Mouse (Mus musculus) midbrain, postnatal 0 days (tissue): ENCODE measurements around the gene Gm2696. TPM values are rescaled to one million over a fixed set of nuclear protein-coding genes. Genes with fewer than 3 reads are reported as not detected.

Experiments used
- ATAC-seq: fragments of 200-750 bp; cut with Nextera tagmentation; 2 replicates; pipeline ENCODE4 v1.8.0; 2017; ENCODE audit warnings: moderate number of reproducible peaks, mild to moderate bottlenecking, moderate TSS enrichment, moderate library complexity; ENCODE audit not compliant: low FRiP score
- DNase-seq: peaks from one replicate; pipeline ENCODE4 v3.0.0-alpha.2; 2015; ENCODE audit warnings: low spot score
- H3K27ac ChIP-seq: fragments of 300-500 bp; sonication (generic); 2 replicates; pipeline ENCODE4 v1.5.1; 2014; ENCODE audit warnings: low read depth, mild to moderate bottlenecking, low read length, mixed read lengths
- H3K27me3 ChIP-seq: fragments of 300-500 bp; sonication (generic); 2 replicates; pipeline ENCODE4 v1.6.1; 2014; ENCODE audit warnings: low read length, control low read depth, mixed read lengths; ENCODE audit not compliant: insufficient read depth
- H3K36me3 ChIP-seq: fragments of 300-500 bp; sonication (generic); 2 replicates; pipeline ENCODE4 v1.6.1; 2014; ENCODE audit warnings: low read length, control low read depth, mixed read lengths; ENCODE audit not compliant: insufficient read depth
- H3K4me1 ChIP-seq: fragments of 300-500 bp; sonication (generic); 2 replicates; pipeline ENCODE4 v1.6.1; 2014; ENCODE audit warnings: mild to moderate bottlenecking, control low read depth, antibody characterized with exemption, low read length, mixed read lengths; ENCODE audit not compliant: insufficient read depth
- H3K4me2 ChIP-seq: fragments of 300-500 bp; sonication (generic); 2 replicates; pipeline ENCODE4 v1.6.1; 2014; ENCODE audit warnings: low read depth, mild to moderate bottlenecking, low read length, mixed read lengths; ENCODE audit not compliant: poor library complexity, severe bottlenecking
- H3K4me3 ChIP-seq: fragments of 300-500 bp; sonication (generic); 2 replicates; pipeline ENCODE4 v1.5.1; 2014; ENCODE audit warnings: low read depth, mild to moderate bottlenecking, low read length, moderate library complexity
- H3K9ac ChIP-seq: fragments of 300-500 bp; sonication (generic); replicated peaks from 2 replicates; pipeline ENCODE4 v1.6.1; 2014; ENCODE audit warnings: mild to moderate bottlenecking, low read length, moderate library complexity, mixed read lengths; ENCODE audit not compliant: poor library complexity, severe bottlenecking
- H3K9me3 ChIP-seq: fragments of 300-500 bp; sonication (generic); 2 replicates; pipeline ENCODE4 v1.6.1; 2016; ENCODE audit warnings: low read length, control low read depth
- CTCF ChIP-seq: IDR thresholded peaks from 2 replicates; pipeline ENCODE4 v1.5.1; 2016; ENCODE audit warnings: antibody characterized with exemption, mild to moderate bottlenecking
- WGBS: fragments of 180-500 bp; shearing (Covaris S2); extraction: QIAGEN DNeasy Blood & Tissue Kit; methylation state at CpG from one replicate; pipeline ENCODE4 v1.1.7; 2014; 5-methylcytosine and 5-hydroxymethylcytosine counted together
- polyA plus RNA-seq: library from polyadenylated mRNA; unstranded; fragments of >200 nt; fragmentation: Nextera tagmentation; extraction: Ambion mirVana; gene quantifications from 2 replicates; pipeline ENCODE4 v1.2.1, GENCODE M21; 2015
- total RNA-seq: library from RNA; depleted of rRNA; stranded (reverse); fragments of >200 nt; gene quantifications from 2 replicates; pipeline ENCODE4 v1.2.3, GENCODE M21; 2014

Gene Gm2696
- total and polyA plus RNA-seq, 2 experiments from 2014 or later = not detected

DNA sequence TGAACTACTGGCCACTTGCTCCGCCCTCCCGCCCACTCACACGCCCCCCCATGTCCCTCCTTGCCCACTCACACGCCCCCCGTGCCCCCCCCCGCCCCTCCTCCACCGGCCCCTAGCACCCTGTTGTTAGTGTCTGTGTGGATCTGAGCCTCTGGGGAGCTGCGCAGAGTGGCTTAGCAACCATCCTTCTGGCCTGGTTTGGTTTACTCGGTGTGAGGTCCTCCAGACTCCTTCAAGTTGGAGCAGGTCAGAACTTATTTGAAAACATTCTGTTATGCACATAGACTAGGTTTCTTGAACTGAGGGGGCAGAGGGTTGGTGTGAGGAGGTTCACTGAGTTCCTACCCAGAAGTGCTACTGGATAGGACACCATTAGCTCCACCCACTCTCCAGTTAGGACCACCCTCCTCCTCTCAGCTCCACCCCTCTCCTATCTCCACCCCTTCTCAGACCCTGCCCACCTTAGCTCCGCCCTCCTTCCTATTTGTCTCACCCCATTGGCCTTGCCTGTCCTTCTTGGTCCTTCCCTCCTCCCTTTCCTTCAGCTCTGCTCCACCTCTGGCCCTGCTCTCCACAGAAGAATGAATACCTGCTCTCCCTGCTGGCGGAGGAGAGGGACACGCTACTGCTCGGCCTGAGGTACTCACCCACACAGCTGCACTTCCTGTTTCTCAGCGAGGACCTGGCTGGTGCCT lies 49.7 kb downstream of the Gm2696 start:
- WGBS = 48% methylated on average over 13 of the region's 14 CpGs
- H3K9ac ChIP-seq = 0 out of 2 replicates have a peak overlapping the region, but pooled peaks have one; percentile 8
- no peaks in the 10 kb centered on the region for H3K27me3 ChIP-seq
- H3K9me3 ChIP-seq = no peaks in the 10 kb centered on the region
- H3K4me1 ChIP-seq = no peaks in the 10 kb centered on the region
- H3K4me2 ChIP-seq = peak overlapping the region; percentile 22
- ATAC-seq = peak; percentile 84
- peak; percentile 46 for DNase-seq
- H3K36me3 ChIP-seq = no peaks in the 10 kb centered on the region
- TF ChIP-seq CTCF = peak; percentile 26; the same call in 1 of the 2 replicates
- no peak overlapping the region for H3K27ac ChIP-seq
- peak overlapping the region; percentile 12 for H3K4me3 ChIP-seq

DNA sequence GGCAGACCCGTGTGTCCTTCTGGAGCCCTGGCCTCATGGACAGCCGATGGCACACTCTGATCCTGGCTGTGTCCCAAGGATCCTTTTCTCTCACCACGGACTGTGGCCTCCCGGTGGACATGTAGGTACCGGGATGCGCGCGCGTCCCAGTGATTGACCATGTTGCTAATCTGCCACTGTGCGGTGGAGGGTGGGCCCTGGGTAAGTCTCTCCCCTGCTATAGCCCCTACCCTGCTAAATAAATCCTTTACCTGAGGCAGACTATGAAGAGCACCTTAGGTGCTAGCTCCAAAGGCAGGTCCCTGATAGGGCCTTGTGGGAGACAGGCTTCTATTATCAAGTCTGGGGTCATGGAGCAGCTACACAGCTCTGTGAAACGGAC lies 50.3 kb downstream of the Gm2696 start:
- Histone ChIP-seq H3K27me3 (no peaks in the 10 kb centered on the region), H3K9me3 (no peaks in the 10 kb centered on the region), H3K9ac (0 out of 2 replicates have a peak overlapping the region, but pooled peaks have one; percentile 8), H3K4me1 (no peaks in the 10 kb centered on the region), H3K36me3 (no peaks in the 10 kb centered on the region), H3K27ac (no peak overlapping the region), H3K4me3 (peak overlapping the region; percentile 12), H3K4me2 (peak overlapping the region; percentile 22)
- no peak for TF ChIP-seq CTCF
- 39% methylated on average over 11 of the region's 11 CpGs for WGBS
- no peak for ATAC-seq
- no peak for DNase-seq

DNA sequence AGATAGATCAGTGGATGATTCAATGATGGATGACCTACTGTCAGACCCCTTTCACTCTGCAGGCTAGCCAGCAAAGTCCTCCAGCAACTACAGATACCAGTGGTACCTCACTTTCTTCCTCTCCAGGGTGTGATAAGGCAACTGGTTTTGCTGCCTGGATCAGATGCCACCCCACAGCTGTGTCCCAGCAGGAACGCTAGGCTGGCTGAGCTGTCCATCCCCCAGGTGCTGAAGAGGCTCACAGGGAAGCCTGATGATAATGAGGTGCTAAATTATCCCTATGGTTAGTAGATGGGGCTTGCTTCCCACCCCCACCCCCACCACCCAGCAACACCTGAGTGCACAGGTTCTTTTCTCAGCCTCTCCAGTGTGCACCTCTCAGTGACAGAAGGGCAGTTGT lies 53.1 kb downstream of the Gm2696 start:
- Histone ChIP-seq H3K9me3 (no peaks in the 10 kb centered on the region), H3K4me2 (no peak overlapping the region), H3K4me3 (no peak overlapping the region), H3K4me1 (no peaks in the 10 kb centered on the region), H3K27me3 (no peaks in the 10 kb centered on the region), H3K27ac (no peak overlapping the region), H3K36me3 (no peaks in the 10 kb centered on the region), H3K9ac (no peak overlapping the region)
- ATAC-seq (no peak), DNase-seq (no peak)
- no peak for TF ChIP-seq CTCF
- 35% methylated on average over 1 of the region's 1 CpGs for WGBS

DNA sequence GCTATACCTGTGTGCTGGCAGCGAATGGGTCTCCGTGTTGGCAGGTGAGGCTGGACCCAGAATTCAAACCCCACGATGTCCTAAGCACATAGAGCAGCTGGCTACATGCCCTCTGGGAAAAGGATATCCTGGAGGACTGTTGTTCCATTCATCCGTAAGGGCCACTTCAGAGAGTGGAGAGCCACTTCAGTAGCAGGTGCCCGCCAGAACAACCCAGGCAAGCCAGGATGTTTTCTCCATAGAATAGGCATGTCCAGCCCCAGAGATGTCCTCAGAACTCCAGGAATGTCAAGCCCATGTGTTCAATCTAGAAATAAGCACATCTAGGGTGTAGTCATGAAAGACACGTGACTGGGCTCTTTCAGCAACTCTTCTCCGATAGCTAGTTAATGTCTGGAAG lies 55.2 kb downstream of the Gm2696 start:
- no peak for TF ChIP-seq CTCF
- H3K9me3 ChIP-seq = no peaks in the 10 kb centered on the region
- H3K36me3 ChIP-seq = no peaks in the 10 kb centered on the region
- H3K27ac ChIP-seq = no peak overlapping the region
- H3K4me1 ChIP-seq = no peaks in the 10 kb centered on the region
- DNase-seq (no peak), ATAC-seq (no peak)
- no peak overlapping the region for H3K4me3 ChIP-seq
- 87% methylated on average over 7 of the region's 7 CpGs for WGBS
- H3K9ac ChIP-seq = no peak overlapping the region
- no peaks in the 10 kb centered on the region for H3K27me3 ChIP-seq
- no peak overlapping the region for H3K4me2 ChIP-seq

- DNase-seq = no peak
- ATAC-seq = no peak
Measured at GRCm38 (mm10) chr10:77878985-77879384, 64.5 kb downstream of the Gm2696 start.

DNA sequence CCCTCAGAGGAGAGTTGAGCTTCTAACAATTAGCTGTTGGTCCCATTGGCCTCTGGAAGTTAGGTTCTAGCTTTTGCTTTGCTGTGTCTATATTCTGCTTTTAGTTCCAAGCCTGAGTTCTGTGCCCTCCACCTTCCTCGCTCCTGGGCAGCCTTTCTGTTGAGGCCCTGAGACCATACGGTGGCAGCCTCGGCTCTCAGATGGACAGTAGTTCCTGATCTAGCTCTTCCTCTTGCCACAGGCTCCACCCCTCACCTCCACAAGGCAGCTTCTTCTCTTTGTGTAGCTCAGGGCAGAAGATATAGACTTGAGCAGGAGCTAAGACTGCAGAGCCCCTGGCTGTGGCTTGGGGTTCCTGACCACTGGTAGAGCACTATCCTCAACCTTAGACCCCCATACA lies 65.8 kb downstream of the Gm2696 start:
- Histone ChIP-seq H3K9ac (no peak overlapping the region), H3K27me3 (no peaks in the 10 kb centered on the region), H3K4me2 (no peak overlapping the region), H3K4me3 (no peak overlapping the region), H3K9me3 (no peaks in the 10 kb centered on the region), H3K27ac (no peak overlapping the region), H3K4me1 (no peaks in the 10 kb centered on the region), H3K36me3 (no peaks in the 10 kb centered on the region)
- ATAC-seq (no peak), DNase-seq (no peak)
- no peak for TF ChIP-seq CTCF
- WGBS = 81% methylated on average over 3 of the region's 3 CpGs

More at GRCm38 (mm10) chr10:77878985-77879384, 64.5 kb downstream of the Gm2696 start:
- Histone ChIP-seq H3K9ac (no peak overlapping the region), H3K4me3 (no peak overlapping the region), H3K27ac (no peak overlapping the region), H3K4me1 (no peaks in the 10 kb centered on the region), H3K27me3 (no peaks in the 10 kb centered on the region), H3K36me3 (no peaks in the 10 kb centered on the region), H3K4me2 (no peak overlapping the region), H3K9me3 (no peaks in the 10 kb centered on the region)
- TF ChIP-seq CTCF = peak; percentile 46
- 55% methylated on average over 6 of the region's 6 CpGs for WGBS
